Mouse (Mus musculus): ENCODE measurements around the gene Sympk.
"Not testable (repeated sequence)": the region's sequence is repeated elsewhere in the genome, so short reads cannot be mapped to it uniquely, and the experiment has no call there.

Gene Sympk

GRCm38 (mm10) chr7:19052345-19053135 is 28.4 kb downstream of the Sympk start:
- DNase-seq (ENCODE audit: extremely low spot score, low spot score): no peak

- DNase-seq (ENCODE audit: extremely low spot score, low spot score): no peak
These were observed 29.0 kb downstream of the Sympk start for GRCm38 (mm10) chr7:19053136-19053532.

- peak; percentile 75 for DNase-seq (ENCODE audit: extremely low spot score, low spot score)
These were observed 30.0 kb downstream of the Sympk start, which contains the start of gene Rsph6a for GRCm38 (mm10) chr7:19054047-19054776. TSS of gene Rsph6a (plus strand) at chr7:19054690.

GRCm38 (mm10) chr7:19054777-19055076 is 30.6 kb downstream of the Sympk start:
- no peak for DNase-seq (ENCODE audit: extremely low spot score, low spot score)

GRCm38 (mm10) chr7:19055108-19055507 is 30.9 kb downstream of the Sympk start:
- no peak for DNase-seq (ENCODE audit: extremely low spot score, low spot score)

GRCm38 (mm10) chr7:19057405-19057804 is 33.2 kb downstream of the Sympk start:
- DNase-seq (ENCODE audit: extremely low spot score, low spot score): no peak

GRCm38 (mm10) chr7:19065896-19066295 is 41.7 kb downstream of the Sympk start:
- no peak for DNase-seq (ENCODE audit: extremely low spot score, low spot score)

GRCm38 (mm10) chr7:19067063-19067462 is 42.9 kb downstream of the Sympk start:
- DNase-seq (ENCODE audit: extremely low spot score, low spot score): no peak

- DNase-seq (ENCODE audit: extremely low spot score, low spot score): no peak
These were observed 43.8 kb downstream of the Sympk start for GRCm38 (mm10) chr7:19067935-19068334.

GRCm38 (mm10) chr7:19068707-19069106 is 44.5 kb downstream of the Sympk start:
- peak; percentile 82 for DNase-seq (ENCODE audit: extremely low spot score, low spot score)

GRCm38 (mm10) chr7:19069500-19069899 is 45.3 kb downstream of the Sympk start:
- DNase-seq (ENCODE audit: extremely low spot score, low spot score): no peak

GRCm38 (mm10) chr7:19071024-19071423 is 46.8 kb downstream of the Sympk start:
- DNase-seq (ENCODE audit: extremely low spot score, low spot score): not testable (repeated sequence)

- no peak for DNase-seq (ENCODE audit: extremely low spot score, low spot score)
These were observed 49.3 kb downstream of the Sympk start for GRCm38 (mm10) chr7:19073504-19073903.

- DNase-seq (ENCODE audit: extremely low spot score, low spot score): no peak
These were observed 50.3 kb downstream of the Sympk start for GRCm38 (mm10) chr7:19074494-19074893.

- DNase-seq (ENCODE audit: extremely low spot score, low spot score): no peak
These were observed 51.1 kb downstream of the Sympk start for GRCm38 (mm10) chr7:19075231-19075630.

- peak; percentile 99 for DNase-seq (ENCODE audit: extremely low spot score, low spot score)
These were observed 51.8 kb downstream of the Sympk start, which contains the start of gene Dmwd for GRCm38 (mm10) chr7:19075723-19076585. TSS of gene Dmwd (plus strand) at chr7:19076227.

GRCm38 (mm10) chr7:19076586-19076991 is 52.4 kb downstream of the Sympk start:
- peak; percentile 49 for DNase-seq (ENCODE audit: extremely low spot score, low spot score)

- DNase-seq (ENCODE audit: extremely low spot score, low spot score): no peak
These were observed 53.6 kb downstream of the Sympk start for GRCm38 (mm10) chr7:19077761-19078160.

- no peak for DNase-seq (ENCODE audit: extremely low spot score, low spot score)
These were observed 54.6 kb downstream of the Sympk start for GRCm38 (mm10) chr7:19078732-19079131.

- DNase-seq (ENCODE audit: extremely low spot score, low spot score): no peak
These were observed 56.3 kb downstream of the Sympk start for GRCm38 (mm10) chr7:19080451-19080950.

GRCm38 (mm10) chr7:19082171-19082570 is 58.0 kb downstream of the Sympk start:
- no peak for DNase-seq (ENCODE audit: extremely low spot score, low spot score)

Measured in neural tube, embryonic 10.5 days (tissue).